Mouse (Mus musculus) limb, embryonic 12.5 days (tissue): ENCODE data around the gene Ltbp1. TPM values are rescaled to one million over a fixed set of nuclear protein-coding genes. Genes with fewer than 3 reads are reported as not detected.
A peak's percentile ranks its signal among the peaks of the same experiment; 100 is the strongest.

ENCODE experiments used
- ATAC-seq: fragments of 200-750 bp; cut with Nextera tagmentation; 2 replicates; pipeline ENCODE4 v1.8.0; 2017; ENCODE audit warnings: low read depth, moderate TSS enrichment; ENCODE audit not compliant: insufficient number of reproducible peaks, insufficient read depth, low FRiP score, low TSS enrichment
- H3K27ac ChIP-seq: fragments of 300-500 bp; sonication (generic); 2 replicates; pipeline ENCODE4 v1.5.1; 2016; ENCODE audit warnings: mild to moderate bottlenecking, moderate library complexity
- H3K27me3 ChIP-seq: fragments of 300-500 bp; sonication (generic); 2 replicates; pipeline ENCODE4 v1.6.1; 2016; ENCODE audit warnings: mild to moderate bottlenecking, moderate library complexity
- H3K36me3 ChIP-seq: fragments of 300-500 bp; sonication (generic); 2 replicates; pipeline ENCODE4 v1.6.1; 2016; ENCODE audit warnings: mild to moderate bottlenecking, moderate library complexity
- H3K4me1 ChIP-seq: fragments of 300-500 bp; sonication (generic); replicated peaks from 2 replicates; pipeline ENCODE4 v1.6.1; 2016
- H3K4me2 ChIP-seq: fragments of 300-500 bp; sonication (generic); 2 replicates; pipeline ENCODE4 v1.6.1; 2016; ENCODE audit warnings: mild to moderate bottlenecking, moderate library complexity
- H3K4me3 ChIP-seq: fragments of 300-500 bp; sonication (generic); replicated peaks from 2 replicates; pipeline ENCODE4 v1.5.1; 2016; ENCODE audit warnings: mild to moderate bottlenecking
- H3K9ac ChIP-seq: fragments of 300-500 bp; sonication (generic); replicated peaks from 2 replicates; pipeline ENCODE4 v1.6.1; 2016; ENCODE audit warnings: mild to moderate bottlenecking, moderate library complexity
- H3K9me3 ChIP-seq: fragments of 300-500 bp; sonication (generic); 2 replicates; pipeline ENCODE4 v1.6.1; 2016; ENCODE audit warnings: mild to moderate bottlenecking, moderate library complexity
- WGBS: fragments of 180-500 bp; shearing (Covaris S2); methylation state at CpG from one replicate; pipeline ENCODE4 v1.1.7; 2016; 5-methylcytosine and 5-hydroxymethylcytosine counted together
- polyA plus RNA-seq: library from polyadenylated mRNA; unstranded; fragments of >200 nt; fragmentation: Nextera tagmentation; extraction: Ambion mirVana; gene quantifications from 2 replicates; pipeline ENCODE4 v1.2.1, GENCODE M21; 2016

Gene Ltbp1
- polyA plus RNA-seq, 1 experiment from 2014 or later, result 43.8 TPM

- H3K4me2 ChIP-seq, result peak overlapping the region; percentile 80
- H3K9ac ChIP-seq, result peak overlapping the region; percentile 96
- H3K9me3 ChIP-seq, result no peaks in the 10 kb centered on the region
- peak overlapping the region; percentile 98 for H3K27ac ChIP-seq
- under 1% methylated on average over 11 of the region's 11 CpGs for WGBS
- H3K36me3 ChIP-seq, result peaks cover 12% of the 10 kb centered on the region; the same call in 1 of the 2 replicates
- peaks cover 40% of the 10 kb centered on the region for H3K4me1 ChIP-seq
- ATAC-seq, result peak; percentile 72; the same call in 1 of the 2 replicates
- H3K27me3 ChIP-seq, result no peaks in the 10 kb centered on the region
- H3K4me3 ChIP-seq, result peak overlapping the region; percentile 94
Observed at GRCm38 (mm10) chr17:75004820-75005219, 548 bp upstream of the Ltbp1 start.

GRCm38 (mm10) chr17:75005685-75006680 is 615 bp downstream of the Ltbp1 start:
- peaks cover 15% of the 10 kb centered on the region; the same call in 1 of the 2 replicates for H3K36me3 ChIP-seq
- peaks cover 38% of the 10 kb centered on the region for H3K4me1 ChIP-seq
- no peaks in the 10 kb centered on the region for H3K9me3 ChIP-seq
- WGBS, result under 1% methylated on average over 94 of the region's 94 CpGs
- H3K9ac ChIP-seq, result peak overlapping the region; percentile 96
- no peaks in the 10 kb centered on the region for H3K27me3 ChIP-seq
- H3K27ac ChIP-seq, result peak overlapping the region; percentile 98
- H3K4me2 ChIP-seq, result peak overlapping the region; percentile 80
- peak overlapping the region; percentile 94 for H3K4me3 ChIP-seq
- peak; percentile 76 for ATAC-seq

GRCm38 (mm10) chr17:75010955-75011354 is 5.6 kb downstream of the Ltbp1 start:
- Histone ChIP-seq H3K9ac (no peak overlapping the region), H3K36me3 (peaks cover 53% of the 10 kb centered on the region), H3K27me3 (no peaks in the 10 kb centered on the region), H3K27ac (no peak overlapping the region), H3K4me3 (no peak overlapping the region), H3K4me2 (no peak overlapping the region), H3K4me1 (peaks cover 53% of the 10 kb centered on the region), H3K9me3 (no peaks in the 10 kb centered on the region)
- 80% methylated on average over 6 of the region's 6 CpGs for WGBS
- ATAC-seq, result no peak

GRCm38 (mm10) chr17:75013211-75013610 is 7.8 kb downstream of the Ltbp1 start:
- 59% methylated on average over 4 of the region's 4 CpGs for WGBS
- Histone ChIP-seq H3K9me3 (no peaks in the 10 kb centered on the region), H3K4me2 (no peak overlapping the region; the same call in 1 of the 2 replicates), H3K4me1 (peaks cover 45% of the 10 kb centered on the region), H3K36me3 (peaks cover 68% of the 10 kb centered on the region), H3K27ac (peak overlapping the region; percentile 47; the same call in 1 of the 2 replicates), H3K27me3 (no peaks in the 10 kb centered on the region), H3K9ac (no peak overlapping the region), H3K4me3 (no peak overlapping the region)
- no peak for ATAC-seq

DNA sequence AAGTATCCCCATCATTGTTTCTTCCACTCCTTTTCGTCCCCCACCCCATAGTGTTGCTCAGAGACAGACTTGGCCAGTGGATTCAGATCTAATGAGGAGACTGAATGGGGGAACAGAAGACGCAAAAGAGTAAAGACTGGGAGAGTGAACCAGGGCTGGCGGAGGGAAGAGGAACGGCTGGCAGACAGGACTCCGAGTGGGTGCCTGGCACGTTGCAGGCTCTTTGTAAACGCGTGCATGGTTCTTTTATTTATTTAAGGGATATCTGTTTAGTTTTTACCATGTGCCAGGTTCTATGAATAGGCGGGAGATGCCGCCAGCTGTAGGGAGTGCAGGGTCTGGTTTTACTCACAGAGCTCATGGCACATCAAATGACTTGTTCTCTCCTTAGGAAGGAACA is 8.5 kb downstream of the Ltbp1 start:
- H3K4me1 ChIP-seq, result peaks cover 43% of the 10 kb centered on the region
- 53% methylated on average over 10 of the region's 10 CpGs for WGBS
- H3K4me2 ChIP-seq, result 0 out of 2 replicates have a peak overlapping the region, but pooled peaks have one; percentile 19
- H3K36me3 ChIP-seq, result peaks cover 66% of the 10 kb centered on the region
- H3K9me3 ChIP-seq, result no peaks in the 10 kb centered on the region
- ATAC-seq, result 0 out of 2 replicates have a peak, but pooled peaks have one; percentile 29
- no peak overlapping the region for H3K9ac ChIP-seq
- H3K27ac ChIP-seq, result peak overlapping the region; percentile 79
- no peak overlapping the region for H3K4me3 ChIP-seq
- H3K27me3 ChIP-seq, result no peaks in the 10 kb centered on the region

DNA sequence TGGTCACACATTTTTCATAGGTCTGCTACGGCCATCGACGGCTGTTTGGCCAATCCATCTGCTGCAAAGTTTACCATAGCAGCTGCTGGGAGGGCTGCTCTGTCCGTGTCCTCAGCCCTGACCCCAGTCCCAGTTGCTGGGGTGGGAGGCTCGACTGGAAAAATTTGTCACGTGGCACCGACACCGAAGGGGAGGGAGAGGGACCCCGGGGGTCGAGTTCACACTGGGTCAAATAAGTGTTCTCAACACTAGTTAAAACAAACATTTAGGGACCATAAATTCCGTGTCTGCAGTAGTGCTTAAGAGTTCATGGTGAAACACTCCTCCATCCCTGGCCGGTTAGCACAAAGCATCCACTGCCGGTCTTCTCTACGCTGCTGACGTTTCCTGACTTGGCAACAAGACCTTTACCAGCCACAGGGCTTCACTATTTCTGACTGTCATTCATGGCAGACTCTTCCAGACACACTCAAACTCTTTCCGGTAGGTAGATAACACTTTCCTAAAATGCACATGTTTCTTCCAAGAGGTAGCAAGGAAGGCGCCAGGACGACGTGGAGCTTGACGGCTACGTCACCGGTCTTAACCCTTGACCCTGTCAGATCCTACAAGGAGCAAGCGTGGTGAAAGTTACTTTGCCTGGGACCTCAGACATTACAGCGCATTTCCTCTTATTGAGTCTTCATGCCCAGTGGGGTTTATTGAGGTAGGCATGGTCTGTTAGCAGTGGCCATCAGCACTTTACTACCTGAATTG is 9.4 kb downstream of the Ltbp1 start:
- no peak overlapping the region for H3K9ac ChIP-seq
- 31% methylated on average over 24 of the region's 24 CpGs for WGBS
- H3K4me3 ChIP-seq, result no peak overlapping the region
- peaks cover 57% of the 10 kb centered on the region for H3K36me3 ChIP-seq
- 0 out of 2 replicates have a peak overlapping the region, but pooled peaks have one; percentile 6 for H3K4me2 ChIP-seq
- H3K9me3 ChIP-seq, result no peaks in the 10 kb centered on the region
- ATAC-seq, result 0 out of 2 replicates have a peak, but pooled peaks have one; percentile 42
- no peaks in the 10 kb centered on the region for H3K27me3 ChIP-seq
- H3K4me1 ChIP-seq, result peaks cover 42% of the 10 kb centered on the region
- peak overlapping the region; percentile 79 for H3K27ac ChIP-seq

- Histone ChIP-seq H3K9ac (no peak overlapping the region), H3K4me2 (no peak overlapping the region), H3K4me1 (peaks cover 50% of the 10 kb centered on the region), H3K27ac (no peak overlapping the region), H3K4me3 (no peak overlapping the region), H3K36me3 (peaks cover 56% of the 10 kb centered on the region), H3K27me3 (no peaks in the 10 kb centered on the region), H3K9me3 (no peaks in the 10 kb centered on the region)
- 86% methylated on average over 6 of the region's 6 CpGs for WGBS
- no peak for ATAC-seq
Observed at GRCm38 (mm10) chr17:75015546-75015945, 10.2 kb downstream of the Ltbp1 start.

DNA sequence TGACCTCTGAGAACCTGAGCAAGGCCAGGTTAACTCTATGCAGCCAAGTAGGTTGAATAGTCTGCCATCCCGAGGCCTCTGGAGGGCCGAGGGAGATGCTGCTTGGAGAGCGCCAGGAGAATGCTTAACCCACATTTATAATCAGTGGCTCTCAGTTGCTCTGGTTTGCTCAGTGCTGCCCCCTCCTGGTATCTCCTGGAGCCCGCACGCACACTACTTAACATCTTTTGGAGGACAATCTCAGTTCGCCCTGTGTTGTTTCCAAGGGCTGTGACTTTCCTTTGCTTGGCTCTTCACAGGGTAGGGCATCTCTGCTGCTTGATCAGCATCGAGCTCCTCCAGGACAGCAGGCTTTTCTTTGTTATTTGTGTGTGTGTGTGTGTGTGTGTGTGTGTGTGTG is 12.1 kb downstream of the Ltbp1 start:
- H3K4me2 ChIP-seq, result no peak overlapping the region
- no peaks in the 10 kb centered on the region for H3K27me3 ChIP-seq
- 79% methylated on average over 7 of the region's 7 CpGs for WGBS
- H3K9ac ChIP-seq, result no peak overlapping the region
- peaks cover 68% of the 10 kb centered on the region for H3K4me1 ChIP-seq
- no peak for ATAC-seq
- no peaks in the 10 kb centered on the region for H3K9me3 ChIP-seq
- no peak overlapping the region for H3K27ac ChIP-seq
- peaks cover 50% of the 10 kb centered on the region for H3K36me3 ChIP-seq
- no peak overlapping the region for H3K4me3 ChIP-seq

DNA sequence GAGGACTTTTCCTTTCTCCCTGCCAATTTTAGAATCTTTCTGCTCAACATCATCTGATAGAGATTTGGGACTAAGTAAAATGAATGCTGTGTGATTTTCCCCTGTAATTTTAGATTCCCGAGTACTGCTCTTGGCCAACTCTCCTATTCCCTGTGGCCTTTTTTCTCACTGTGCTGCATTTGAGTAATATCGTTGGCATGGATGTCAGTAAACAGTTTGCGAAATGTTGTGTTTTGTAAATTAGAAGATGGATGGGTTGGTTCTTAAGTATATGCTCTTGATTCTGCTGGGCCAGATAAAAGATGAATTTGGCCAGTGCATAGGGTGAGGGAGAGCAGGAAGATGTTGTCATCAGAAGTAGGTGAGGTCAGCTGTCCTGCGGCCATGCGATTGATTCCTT is 12.8 kb downstream of the Ltbp1 start:
- Histone ChIP-seq H3K27ac (no peak overlapping the region), H3K9me3 (no peaks in the 10 kb centered on the region), H3K27me3 (no peaks in the 10 kb centered on the region), H3K9ac (no peak overlapping the region), H3K4me2 (no peak overlapping the region), H3K4me3 (no peak overlapping the region), H3K36me3 (peaks cover 43% of the 10 kb centered on the region), H3K4me1 (peaks cover 63% of the 10 kb centered on the region)
- WGBS, result 93% methylated on average over 5 of the region's 5 CpGs
- no peak for ATAC-seq

- Histone ChIP-seq H3K4me3 (no peak overlapping the region), H3K27ac (peak overlapping the region; percentile 70), H3K4me2 (no peak overlapping the region), H3K36me3 (peaks cover 31% of the 10 kb centered on the region), H3K9ac (no peak overlapping the region), H3K9me3 (no peaks in the 10 kb centered on the region), H3K4me1 (peaks cover 45% of the 10 kb centered on the region), H3K27me3 (no peaks in the 10 kb centered on the region)
- peak; percentile 64 for ATAC-seq
- 42% methylated on average over 7 of the region's 7 CpGs for WGBS
Observed at GRCm38 (mm10) chr17:75020026-75020425, 14.7 kb downstream of the Ltbp1 start.

GRCm38 (mm10) chr17:75020619-75021018 is 15.3 kb downstream of the Ltbp1 start:
- H3K36me3 ChIP-seq, result peaks cover 25% of the 10 kb centered on the region
- H3K4me2 ChIP-seq, result no peak overlapping the region
- H3K27ac ChIP-seq, result peak overlapping the region; percentile 70
- H3K9ac ChIP-seq, result no peak overlapping the region
- ATAC-seq, result no peak
- H3K4me3 ChIP-seq, result no peak overlapping the region
- WGBS, result 70% methylated on average over 3 of the region's 3 CpGs
- no peaks in the 10 kb centered on the region for H3K9me3 ChIP-seq
- H3K4me1 ChIP-seq, result peaks cover 46% of the 10 kb centered on the region
- no peaks in the 10 kb centered on the region for H3K27me3 ChIP-seq
